Mouse (Mus musculus) small intestine, adult 2 months (tissue): ENCODE data around the gene Plbd2. TPM values are rescaled to one million over a fixed set of nuclear protein-coding genes. Genes with fewer than 3 reads are reported as not detected.

Experiments used
- H3K27ac ChIP-seq: fragments of 200-500 bp; 2 replicates; pipeline ENCODE4 v1.5.1; 2012; ENCODE audit warnings: low read depth, low read length, control low read depth, inconsistent platforms; ENCODE audit not compliant: insufficient read depth
- H3K27me3 ChIP-seq: fragments of 200-500 bp; 2 replicates; pipeline ENCODE4 v1.6.1; 2012; ENCODE audit warnings: mild to moderate bottlenecking, moderate library complexity, low read length, inconsistent platforms; ENCODE audit not compliant: control insufficient read depth, insufficient read depth
- H3K36me3 ChIP-seq: fragments of 200-500 bp; 2 replicates; pipeline ENCODE4 v1.6.1; 2012; ENCODE audit warnings: mild to moderate bottlenecking, low read length, control low read depth, inconsistent platforms; ENCODE audit not compliant: control insufficient read depth, insufficient read depth
- H3K4me1 ChIP-seq: fragments of 200-500 bp; 2 replicates; pipeline ENCODE4 v1.6.1; 2012; ENCODE audit warnings: low read length, inconsistent platforms, mixed read lengths; ENCODE audit not compliant: control insufficient read depth, insufficient read depth, insufficient read length
- H3K4me3 ChIP-seq: fragments of 200-500 bp; 2 replicates; pipeline ENCODE4 v1.5.1; 2012; ENCODE audit warnings: low read depth, mild to moderate bottlenecking, control low read depth, inconsistent platforms, low read length, moderate library complexity
- CTCF ChIP-seq: fragments of 200-500 bp; IDR thresholded peaks from 2 replicates; pipeline ENCODE4 v1.5.1; 2012; ENCODE audit warnings: low read depth, mild to moderate bottlenecking, control low read depth, inconsistent platforms, low read length, moderate library complexity, mixed read lengths; ENCODE audit not compliant: insufficient replicate concordance, insufficient read length; ENCODE audit errors: extremely low read depth
- POLR2A ChIP-seq: fragments of 200-500 bp; IDR thresholded peaks from 2 replicates; pipeline ENCODE4 v1.6.1; 2012; ENCODE audit warnings: low read depth, mild to moderate bottlenecking, control low read depth, inconsistent platforms, low read length, moderate library complexity
- WGBS: fragments of 180-500 bp; shearing (Covaris S2); methylation state at CpG from one replicate; pipeline ENCODE4 v1.1.7; 2018; 5-methylcytosine and 5-hydroxymethylcytosine counted together
- polyA plus RNA-seq: library from polyadenylated mRNA; depleted of rRNA; stranded (reverse); fragments of >200 nt; gene quantifications from 2 replicates; pipeline ENCODE4 v1.2.3, GENCODE M21; 2012

Plbd2 gene
- polyA plus RNA-seq, 1 experiment = 24.3 TPM

DNA sequence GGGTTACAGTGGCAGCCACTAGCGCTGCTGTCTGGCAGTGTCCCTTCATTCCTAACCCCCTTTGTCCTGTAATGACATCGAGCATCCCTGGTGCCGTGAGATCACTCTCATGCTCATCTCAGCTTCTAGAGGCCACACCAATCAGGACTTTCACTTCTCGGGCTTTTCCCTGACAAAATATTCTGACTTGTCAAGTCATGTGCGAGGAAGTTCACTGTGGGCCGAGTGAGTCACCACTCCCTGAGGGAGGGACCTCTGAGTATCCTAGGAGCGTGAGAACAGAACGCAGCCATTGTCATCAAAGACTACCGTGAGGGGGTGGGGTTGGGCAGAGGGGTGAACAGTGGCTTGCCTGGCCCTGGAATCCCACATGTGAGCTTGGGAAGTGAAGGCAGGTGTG, 14.1 kb upstream of the Plbd2 start:
- H3K27me3 ChIP-seq = no peaks in the 10 kb centered on the region
- H3K36me3 ChIP-seq = peaks cover 2% of the 10 kb centered on the region; the same call in 1 of the 2 replicates
- WGBS = 54% methylated on average over 9 of the region's 9 CpGs
- H3K27ac ChIP-seq = peak overlapping the region; percentile 84
- no peak for TF ChIP-seq CTCF
- no peak for TF ChIP-seq POLR2A
- peaks cover 31% of the 10 kb centered on the region for H3K4me1 ChIP-seq
- no peak overlapping the region for H3K4me3 ChIP-seq

GRCm38 (mm10) chr5:120516221-120516984, 13.0 kb upstream of the Plbd2 start:
- no peaks in the 10 kb centered on the region for H3K27me3 ChIP-seq
- H3K27ac ChIP-seq = peak overlapping the region; percentile 84
- no peak overlapping the region for H3K4me3 ChIP-seq
- WGBS = 68% methylated on average over 15 of the region's 15 CpGs
- 0 out of 2 replicates have a peak, but pooled peaks cover 2% of the 10 kb centered on the region for H3K36me3 ChIP-seq
- H3K4me1 ChIP-seq = peaks cover 34% of the 10 kb centered on the region
- TF ChIP-seq CTCF (no peak), POLR2A (no peak)

- no peak overlapping the region for H3K4me3 ChIP-seq
- H3K27me3 ChIP-seq = no peaks in the 10 kb centered on the region
- H3K4me1 ChIP-seq = peaks cover 34% of the 10 kb centered on the region
- TF ChIP-seq POLR2A (no peak), CTCF (no peak)
- 0 out of 2 replicates have a peak, but pooled peaks cover 2% of the 10 kb centered on the region for H3K36me3 ChIP-seq
- WGBS = 76% methylated on average over 7 of the region's 7 CpGs
- H3K27ac ChIP-seq = peak overlapping the region; percentile 84; the same call in 1 of the 2 replicates
Observed at GRCm38 (mm10) chr5:120515451-120515850, 12.0 kb upstream of the Plbd2 start.

- peaks cover 34% of the 10 kb centered on the region for H3K4me1 ChIP-seq
- 0 out of 2 replicates have a peak, but pooled peaks cover 1% of the 10 kb centered on the region for H3K36me3 ChIP-seq
- WGBS = 3% methylated on average over 4 of the region's 4 CpGs
- no peak overlapping the region for H3K4me3 ChIP-seq
- TF ChIP-seq POLR2A = no peak
- TF ChIP-seq CTCF = no peak
- no peaks in the 10 kb centered on the region for H3K27me3 ChIP-seq
- H3K27ac ChIP-seq = no peak overlapping the region
Observed at GRCm38 (mm10) chr5:120514754-120515153, 11.3 kb upstream of the Plbd2 start.

DNA sequence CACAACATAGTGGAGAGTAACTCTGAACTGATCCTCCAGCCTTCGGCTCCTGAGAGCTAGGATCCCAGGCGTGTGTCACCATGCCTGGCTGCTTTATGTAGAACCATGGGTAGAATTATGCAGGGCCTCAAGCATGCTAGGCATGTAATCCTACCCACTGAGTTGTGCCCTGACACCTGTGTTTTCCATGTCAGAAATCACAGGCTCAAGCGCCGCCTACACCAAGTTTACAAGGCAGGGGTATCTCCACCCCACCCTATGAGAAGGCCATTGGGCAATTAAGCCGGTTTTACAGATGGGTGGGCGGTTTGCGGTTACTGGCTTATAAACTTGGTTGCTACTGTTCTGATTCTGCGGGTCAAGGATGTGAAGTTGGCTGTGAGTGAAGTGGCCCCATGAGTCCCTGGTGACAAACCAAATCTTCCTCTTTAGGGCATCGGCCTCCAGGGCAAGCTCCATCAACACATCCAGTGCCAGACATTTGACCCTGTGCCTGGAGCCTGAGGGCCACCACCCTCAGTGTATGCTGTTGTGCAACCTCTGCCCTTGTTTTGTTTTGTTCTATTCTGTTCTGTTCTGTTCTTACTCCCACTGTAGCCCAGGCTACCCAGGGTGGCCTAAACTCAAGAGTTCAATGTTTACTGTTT, 10.7 kb upstream of the Plbd2 start:
- Histone ChIP-seq H3K4me3 (no peak overlapping the region), H3K27ac (no peak overlapping the region), H3K36me3 (no peaks in the 10 kb centered on the region), H3K27me3 (no peaks in the 10 kb centered on the region), H3K4me1 (peaks cover 34% of the 10 kb centered on the region)
- no peak for TF ChIP-seq POLR2A
- TF ChIP-seq CTCF = no peak
- WGBS = 73% methylated on average over 9 of the region's 9 CpGs

GRCm38 (mm10) chr5:120512911-120513555, 9.6 kb upstream of the Plbd2 start:
- no peak overlapping the region for H3K4me3 ChIP-seq
- H3K27ac ChIP-seq = no peak overlapping the region
- no peak for TF ChIP-seq CTCF
- H3K27me3 ChIP-seq = no peaks in the 10 kb centered on the region
- 79% methylated on average over 15 of the region's 15 CpGs for WGBS
- peaks cover 34% of the 10 kb centered on the region for H3K4me1 ChIP-seq
- no peaks in the 10 kb centered on the region for H3K36me3 ChIP-seq
